33 mouse cellular contexts compared by ENCODE assay signal in genomic region chr15:31334829-31335228, GRCm38 (mm10). TPM values are rescaled to one million over a fixed set of nuclear protein-coding genes. Genes with fewer than 3 reads are reported as not detected.
"Had no signal": no experiment of that assay in that cellular context is flagged by ENCODE, and none has a peak within 500 bp of the region (broad histone marks: within the 10 kb centered on the region; RNA-seq: fewer than 3 reads in every experiment).

No protein-coding gene starts in this region.

- H3K36me3 ChIP-seq: heart, embryonic 12.5 days; heart, embryonic 13.5 days; heart, embryonic 15.5 days; hindbrain, embryonic 10.5 days; hindbrain, embryonic 12.5 days; hindbrain, embryonic 13.5 days; hindbrain, embryonic 15.5 days; intestine, embryonic 15.5 days; kidney, embryonic 15.5 days had no signal

- DNase-seq: heart, postnatal 10 days; heart, postnatal 14 days; heart, postnatal 36 days; heart, postnatal 4 days; kidney, adult 11 months; kidney, adult 18-20 months; kidney, adult 2 months; kidney, adult 8-10 months; kidney, adult 9 months; kidney, postnatal 10 days; kidney, postnatal 14 days; kidney, postnatal 25 days; kidney, postnatal 36 days; kidney, postnatal 4 days; layer of hippocampus, postnatal 36 days had no signal

- H3K9ac ChIP-seq: heart, embryonic 12.5 days; heart, embryonic 13.5 days; heart, embryonic 15.5 days; hindbrain, embryonic 12.5 days; hindbrain, embryonic 13.5 days; hindbrain, embryonic 14.5 days; hindbrain, embryonic 15.5 days; intestine, embryonic 15.5 days; kidney, embryonic 15.5 days had no signal

- H3K4me3 ChIP-seq: heart, embryonic 12.5 days; heart, embryonic 13.5 days; heart, embryonic 15.5 days; hindbrain, embryonic 10.5 days; hindbrain, embryonic 12.5 days; hindbrain, embryonic 13.5 days; hindbrain, embryonic 15.5 days; intestine, embryonic 15.5 days; kidney, embryonic 15.5 days; left cerebral cortex, adult 2 months had no signal

- H3K9me3 ChIP-seq: heart, embryonic 12.5 days; heart, embryonic 13.5 days; heart, embryonic 15.5 days; hindbrain, embryonic 10.5 days; hindbrain, embryonic 12.5 days; hindbrain, embryonic 13.5 days; hindbrain, embryonic 15.5 days; intestine, embryonic 15.5 days; kidney, embryonic 15.5 days had no signal

- ATAC-seq: hindbrain, embryonic 16.5 days; hindbrain, postnatal 0 days; inflammation-experienced regulatory T-cells, adult 6 months; intestine, embryonic 15.5 days; intestine, embryonic 16.5 days; intestine, postnatal 0 days had no signal

- H3K27ac ChIP-seq: heart, embryonic 13.5 days; heart, embryonic 15.5 days; hindbrain, embryonic 10.5 days; hindbrain, embryonic 12.5 days; hindbrain, embryonic 13.5 days; hindbrain, embryonic 14.5 days; hindbrain, embryonic 15.5 days; hindbrain, postnatal 0 days; intestine, embryonic 15.5 days; kidney, embryonic 15.5 days; kidney, postnatal 0 days had no signal

- H3K4me2 ChIP-seq: heart, embryonic 11.5 days; heart, embryonic 12.5 days; heart, embryonic 13.5 days; heart, embryonic 15.5 days; hindbrain, embryonic 12.5 days; hindbrain, embryonic 13.5 days; hindbrain, embryonic 14.5 days; hindbrain, embryonic 15.5 days; intestine, embryonic 15.5 days; kidney, embryonic 15.5 days had no signal

- H3K4me1 ChIP-seq: heart, embryonic 13.5 days; hindbrain, embryonic 13.5 days; hindbrain, embryonic 15.5 days; intestine, embryonic 15.5 days had no signal

- H3K27me3 ChIP-seq: heart, embryonic 12.5 days; heart, embryonic 13.5 days; heart, embryonic 15.5 days; hindbrain, embryonic 12.5 days; hindbrain, embryonic 13.5 days; hindbrain, embryonic 15.5 days; intestine, embryonic 15.5 days; kidney, embryonic 15.5 days had no signal

RNA-seq across cellular contexts. Expression of gene Ankrd33b, which starts 32.7 kb away (rescaled TPM):
- polyA plus RNA-seq: inflammation-experienced regulatory T-cells, adult 6 months had no signal
